Mouse (Mus musculus): ENCODE data around the gene Tatdn3. TPM values are rescaled to one million over a fixed set of nuclear protein-coding genes. Genes with fewer than 3 reads are reported as not detected.
A peak's percentile ranks its signal among the peaks of the same experiment; 100 is the strongest.
"Not testable (repeated sequence)": the region's sequence is repeated elsewhere in the genome, so short reads cannot be mapped to it uniquely, and the experiment has no call there.

Gene Tatdn3
- total RNA-seq, 2 experiments from 2014 or later = 12.2 to 17.0 TPM

DNA sequence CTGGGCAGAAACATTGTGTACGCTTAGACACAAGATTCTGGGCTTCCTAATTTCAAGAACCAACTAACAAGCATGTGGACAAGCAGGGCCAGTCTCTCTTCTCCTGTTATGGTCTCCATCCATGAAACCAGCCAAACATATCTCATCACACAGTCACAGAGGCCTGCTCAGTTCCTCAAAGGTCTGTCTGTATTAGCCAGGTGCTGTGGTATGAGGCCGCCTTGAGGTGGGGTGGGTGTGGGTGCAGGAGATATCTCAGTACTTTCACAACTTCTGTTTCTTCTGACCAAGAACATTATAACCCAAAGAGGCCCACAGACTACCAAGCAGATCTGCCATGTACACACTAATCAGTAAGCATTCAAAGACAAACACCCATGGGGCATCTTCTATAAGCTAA, 17.5 kb downstream of the Tatdn3 start:
- DNase-seq = no peak
- intact Hi-C loops (cut with DNase I; ENCODE audit: low total_unique reads) = no loop called here

- intact Hi-C loops (cut with DNase I; ENCODE audit: low total_unique reads) = no loop called here
- no peak for DNase-seq
Measured at GRCm38 (mm10) chr1:191042688-191043087, 20.0 kb downstream of the Tatdn3 start.

- intact Hi-C loops (cut with DNase I; ENCODE audit: low total_unique reads) = no loop called here
- no peak for DNase-seq
Measured at GRCm38 (mm10) chr1:191042106-191042505, 20.6 kb downstream of the Tatdn3 start.

- DNase-seq = no peak
- intact Hi-C loops (cut with DNase I; ENCODE audit: low total_unique reads) = no loop called here
Measured at GRCm38 (mm10) chr1:191041352-191041751, 21.4 kb downstream of the Tatdn3 start.

DNA sequence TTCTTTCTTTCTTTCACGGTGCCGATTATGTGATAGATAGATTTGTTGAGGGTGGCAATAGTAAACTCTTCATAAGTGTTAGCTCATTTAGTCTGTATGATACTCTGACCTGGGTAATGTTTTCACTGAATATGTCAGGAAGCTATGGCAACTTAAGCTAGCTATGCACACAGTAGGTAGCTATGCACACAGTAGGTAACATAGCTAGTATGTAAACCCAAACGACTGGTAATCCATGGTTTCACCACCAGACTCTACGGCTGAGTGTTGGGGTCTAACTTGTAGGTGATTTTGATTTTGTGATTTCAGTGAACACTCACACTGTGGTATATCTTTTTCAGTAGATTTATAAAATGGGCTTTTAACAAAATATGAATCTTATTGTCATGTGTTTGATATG, 24.7 kb downstream of the Tatdn3 start:
- intact Hi-C loops (cut with DNase I; ENCODE audit: low total_unique reads) = no loop called here
- DNase-seq = no peak

DNA sequence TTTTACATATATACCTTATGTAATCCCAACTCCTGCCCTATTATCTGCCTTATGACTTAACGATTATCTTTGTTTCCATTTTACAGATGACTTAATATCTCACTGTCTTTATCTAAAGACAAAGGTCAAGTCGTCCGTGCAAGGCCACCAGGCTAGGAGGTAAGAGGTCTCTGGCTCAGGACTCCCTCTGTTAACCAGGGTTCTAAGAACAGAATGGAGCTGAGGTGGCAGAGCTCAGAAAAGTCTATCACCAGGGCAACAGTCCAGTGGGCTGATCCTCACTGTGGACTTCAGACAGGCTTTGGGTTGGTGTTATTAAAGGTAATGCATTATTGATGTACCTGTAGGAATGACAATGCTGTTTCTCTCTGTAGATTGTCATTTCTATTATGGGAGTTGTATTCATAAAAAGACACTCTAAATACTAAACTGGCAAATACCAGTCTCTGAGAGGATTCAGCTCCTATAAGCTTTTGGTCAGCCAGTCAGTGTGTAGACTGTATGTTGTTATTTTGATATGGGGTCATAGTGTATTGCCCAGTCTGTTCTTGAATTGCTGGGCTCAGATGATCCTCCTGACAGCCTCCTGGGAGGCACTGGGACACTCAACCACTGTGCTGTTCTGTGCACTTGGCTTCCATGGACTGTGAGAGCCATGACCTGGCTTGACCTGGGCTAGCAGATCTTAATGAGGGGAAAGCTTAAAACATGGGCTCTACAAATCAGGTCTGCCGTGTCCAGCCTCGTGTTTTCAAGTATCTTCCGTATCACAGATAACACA, 26.0 kb downstream of the Tatdn3 start, which contains the start of gene Spata45:
Gene Spata45 (plus strand): TSS at position 86 of the 781 bp plus-strand sequence.
- no peak for DNase-seq
- intact Hi-C loops (cut with DNase I; ENCODE audit: low total_unique reads) = no loop called here

DNA sequence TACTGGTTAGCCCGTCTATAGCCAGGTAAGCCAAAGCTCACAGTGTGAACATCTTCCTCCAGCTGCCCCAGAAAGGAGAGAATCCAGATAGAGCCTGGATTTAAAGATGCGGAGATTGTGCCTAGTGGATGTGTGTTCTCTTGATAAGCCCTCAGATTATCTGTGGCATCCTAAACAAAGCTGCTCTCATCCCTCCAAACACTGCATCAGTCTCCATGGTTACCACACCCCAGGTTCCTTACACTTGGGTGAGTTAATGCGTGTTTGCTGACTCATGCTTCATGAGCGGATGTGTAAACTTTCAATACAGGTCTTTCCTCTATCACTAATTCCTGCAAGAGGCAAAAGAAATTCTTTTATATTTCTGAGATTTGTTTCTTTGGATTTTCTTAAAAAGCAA, 27.1 kb downstream of the Tatdn3 start:
- intact Hi-C loops (cut with DNase I; ENCODE audit: low total_unique reads) = no loop called here
- no peak for DNase-seq

GRCm38 (mm10) chr1:191030922-191031425, 31.8 kb downstream of the Tatdn3 start:
- intact Hi-C loops (cut with DNase I; ENCODE audit: low total_unique reads); DNase-seq: not testable (repeated sequence)

- intact Hi-C loops (cut with DNase I; ENCODE audit: low total_unique reads) = no loop called here
- no peak for DNase-seq
Measured at GRCm38 (mm10) chr1:191030182-191030581, 32.5 kb downstream of the Tatdn3 start.

- DNase-seq = peak; percentile 99
- intact Hi-C loops (cut with DNase I; ENCODE audit: low total_unique reads) = loop anchor here (5.0 kb wide), 1 partner anchor 36 kb away; the partner anchor contains the start of genes Nsl1 and Tatdn3
Measured at GRCm38 (mm10) chr1:191026021-191026713, 36.6 kb downstream of the Tatdn3 start, which contains the start of gene Flvcr1. Gene Flvcr1, minus strand, starts transcription at chr1:191026158.

DNA sequence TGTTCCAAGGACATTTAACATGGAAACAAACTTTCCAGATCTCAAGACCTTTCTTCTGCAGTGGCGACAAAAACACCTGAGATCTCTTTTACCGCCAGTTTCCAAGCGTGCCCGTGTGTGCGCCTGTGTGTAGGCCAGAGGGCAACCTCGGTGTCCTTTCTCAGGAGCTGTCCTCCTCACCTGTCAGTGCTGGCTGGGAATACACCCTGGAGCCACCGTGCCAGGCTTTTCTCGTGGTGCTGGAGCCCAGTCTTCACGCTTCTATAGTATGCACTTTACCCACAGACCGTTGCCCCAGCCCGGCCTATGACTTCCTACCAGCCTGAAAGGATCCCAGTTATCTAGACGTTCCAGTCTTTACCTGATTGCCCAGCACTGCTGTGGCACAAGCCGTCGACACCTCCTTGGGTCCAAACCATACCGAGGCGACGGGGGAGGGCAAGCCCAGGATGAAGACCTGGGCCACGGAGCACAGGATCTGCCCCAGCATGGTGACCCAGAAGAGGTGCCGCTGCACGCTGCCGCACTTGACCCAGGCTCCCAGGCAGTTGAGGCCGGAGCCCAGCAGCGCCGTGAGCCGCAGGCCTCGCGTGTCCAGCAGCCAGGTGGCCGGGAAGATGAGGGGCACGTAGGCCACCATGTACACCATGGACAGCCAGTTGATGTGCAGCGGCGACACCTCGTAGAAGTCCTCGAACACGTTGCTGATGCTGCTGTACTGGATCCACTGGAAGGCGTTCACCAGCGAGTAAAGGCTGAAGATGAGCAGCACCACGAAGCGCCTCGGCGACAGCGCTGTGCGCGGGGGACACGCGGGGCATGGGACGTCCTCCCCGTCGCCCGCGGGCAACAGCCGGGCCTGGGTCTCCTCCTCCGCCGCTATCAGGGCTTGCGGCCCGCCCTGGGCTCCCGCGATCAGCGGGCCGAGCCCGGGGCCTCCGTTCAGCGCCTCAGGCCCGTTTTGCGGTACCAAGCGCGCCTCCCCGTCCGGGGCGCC, 37.4 kb downstream of the Tatdn3 start:
- DNase-seq = peak; percentile 30
- intact Hi-C loops (cut with DNase I; ENCODE audit: low total_unique reads) = loop anchor here (5.0 kb wide), 1 partner anchor 37 kb away; the partner anchor contains the start of genes Nsl1 and Tatdn3

DNA sequence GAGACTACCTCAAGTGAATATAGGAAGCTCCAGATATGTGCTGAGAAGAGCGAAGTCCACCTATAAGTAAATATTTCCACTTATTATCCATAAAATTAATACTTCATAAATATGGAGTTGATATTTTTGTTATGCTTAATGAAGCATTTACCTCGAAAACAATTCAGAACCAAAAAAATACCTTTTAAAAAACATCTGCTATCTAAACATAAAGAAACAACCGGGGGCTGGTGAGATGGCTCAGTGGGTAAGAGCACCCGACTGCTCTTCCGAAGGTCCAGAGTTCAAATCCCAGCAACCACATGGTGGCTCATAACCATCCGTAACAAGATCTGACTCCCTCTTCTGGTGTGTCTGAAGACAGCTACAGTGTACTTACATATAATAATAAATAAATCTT, 38.9 kb downstream of the Tatdn3 start:
- intact Hi-C loops (cut with DNase I; ENCODE audit: low total_unique reads) = not testable (repeated sequence)

GRCm38 (mm10) chr1:191023140-191023539, 39.6 kb downstream of the Tatdn3 start:
- intact Hi-C loops (cut with DNase I; ENCODE audit: low total_unique reads) = no loop called here
- no peak for DNase-seq

More for the DNA sequence above, 38.9 kb downstream of the Tatdn3 start:
- DNase-seq = not testable (repeated sequence)

GRCm38 (mm10) chr1:191021016-191021415, 41.7 kb downstream of the Tatdn3 start:
- DNase-seq = no peak
- intact Hi-C loops (cut with DNase I; ENCODE audit: low total_unique reads) = no loop called here

DNA sequence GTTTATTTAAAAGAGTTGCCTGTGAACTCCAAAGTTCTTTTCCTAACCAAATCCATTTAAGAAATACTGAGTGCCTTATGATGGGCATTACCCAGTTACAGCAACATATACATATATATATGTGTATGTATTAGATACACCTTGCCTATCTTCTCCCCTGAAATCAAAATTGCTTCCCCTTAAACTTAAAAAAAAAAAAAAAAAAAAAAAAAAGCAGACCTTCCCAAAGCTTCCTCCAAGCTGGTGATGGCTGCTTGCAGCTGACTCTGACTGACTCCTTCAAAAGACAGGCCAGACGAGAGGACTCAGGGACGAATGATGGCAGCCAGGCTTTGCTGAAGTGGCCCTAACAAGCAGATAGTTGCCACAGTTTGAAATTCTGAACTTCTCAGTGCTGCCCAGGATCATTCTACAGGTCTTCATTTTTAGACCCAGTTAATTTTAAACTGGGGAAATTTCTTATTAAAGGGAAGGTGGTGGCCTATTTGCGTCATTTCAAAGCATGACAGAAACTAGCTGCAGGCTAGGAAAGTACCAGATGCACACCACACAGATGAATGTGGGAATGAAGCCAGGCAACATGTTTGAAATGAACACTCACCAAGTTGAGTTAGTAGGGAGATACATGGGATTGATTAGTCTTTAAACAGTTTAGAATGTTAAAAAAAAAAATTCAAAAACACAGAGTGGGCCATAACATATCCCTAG, 42.4 kb downstream of the Tatdn3 start:
- DNase-seq = no peak
- intact Hi-C loops (cut with DNase I; ENCODE audit: low total_unique reads) = no loop called here

GRCm38 (mm10) chr1:191019803-191020202, 42.9 kb downstream of the Tatdn3 start:
- intact Hi-C loops (cut with DNase I; ENCODE audit: low total_unique reads) = no loop called here
- no peak for DNase-seq

DNA sequence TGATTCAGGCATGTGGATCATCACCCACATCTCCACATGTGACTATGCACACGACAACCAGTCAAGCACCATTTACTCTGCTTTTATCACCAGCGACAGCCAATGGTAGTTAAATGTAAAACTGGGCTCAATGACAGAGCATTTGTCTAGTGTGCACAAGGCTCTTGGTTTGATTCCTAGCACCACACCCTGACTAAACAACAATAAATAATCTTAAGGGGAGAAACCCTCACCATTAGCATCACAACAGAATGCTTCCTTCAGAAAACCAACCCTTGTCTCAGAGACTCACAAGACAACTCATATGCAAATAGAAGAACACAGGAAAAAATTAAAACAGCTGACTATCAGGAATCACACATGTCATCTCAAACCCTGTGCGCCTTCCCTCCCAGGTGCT, 48.5 kb downstream of the Tatdn3 start:
- intact Hi-C loops (cut with DNase I; ENCODE audit: low total_unique reads) = no loop called here
- DNase-seq = no peak

- intact Hi-C loops (cut with DNase I; ENCODE audit: low total_unique reads) = loop anchor here (5.0 kb wide), 1 partner anchor 49 kb away; no protein-coding TSS in a partner anchor
- DNase-seq = no peak
Measured at GRCm38 (mm10) chr1:191008707-191009106, 54.0 kb downstream of the Tatdn3 start.

- intact Hi-C loops (cut with DNase I; ENCODE audit: low total_unique reads) = no loop called here
Measured at GRCm38 (mm10) chr1:191002201-191002600, 60.5 kb downstream of the Tatdn3 start.

More at GRCm38 (mm10) chr1:191002201-191002600, 60.5 kb downstream of the Tatdn3 start:
- DNase-seq = no peak

All from gastrocnemius, postnatal 14 days (tissue).